Mouse (Mus musculus): ENCODE results near the gene Prrt1.

Gene Prrt1

GRCm38 (mm10) chr17:34627943-34628643, 1.2 kb upstream of the Prrt1 start, which contains the start of gene Ppt2:
TSS of gene Ppt2 (minus strand) at chr17:34628510.
- DNase-seq (ENCODE audit: extremely low spot score, low spot score): no peak

DNA sequence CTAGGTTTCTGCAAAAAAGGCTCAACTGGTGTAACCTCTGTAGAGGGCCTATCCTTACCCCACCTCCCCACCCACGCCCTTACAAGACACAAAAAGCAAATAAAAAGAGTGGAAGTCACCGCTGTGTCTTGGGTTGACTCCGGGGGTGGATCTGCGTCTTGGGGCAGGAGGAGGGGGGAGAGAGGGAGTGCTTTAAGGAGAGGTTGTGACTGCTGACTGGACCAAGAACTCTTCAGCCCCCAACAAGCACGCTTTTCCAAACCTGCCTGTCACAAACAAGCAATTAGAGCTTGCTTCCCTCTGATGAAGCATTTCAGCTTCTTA, 727 bp upstream of the Prrt1 start:
- no peak for DNase-seq (ENCODE audit: extremely low spot score, low spot score)

DNA sequence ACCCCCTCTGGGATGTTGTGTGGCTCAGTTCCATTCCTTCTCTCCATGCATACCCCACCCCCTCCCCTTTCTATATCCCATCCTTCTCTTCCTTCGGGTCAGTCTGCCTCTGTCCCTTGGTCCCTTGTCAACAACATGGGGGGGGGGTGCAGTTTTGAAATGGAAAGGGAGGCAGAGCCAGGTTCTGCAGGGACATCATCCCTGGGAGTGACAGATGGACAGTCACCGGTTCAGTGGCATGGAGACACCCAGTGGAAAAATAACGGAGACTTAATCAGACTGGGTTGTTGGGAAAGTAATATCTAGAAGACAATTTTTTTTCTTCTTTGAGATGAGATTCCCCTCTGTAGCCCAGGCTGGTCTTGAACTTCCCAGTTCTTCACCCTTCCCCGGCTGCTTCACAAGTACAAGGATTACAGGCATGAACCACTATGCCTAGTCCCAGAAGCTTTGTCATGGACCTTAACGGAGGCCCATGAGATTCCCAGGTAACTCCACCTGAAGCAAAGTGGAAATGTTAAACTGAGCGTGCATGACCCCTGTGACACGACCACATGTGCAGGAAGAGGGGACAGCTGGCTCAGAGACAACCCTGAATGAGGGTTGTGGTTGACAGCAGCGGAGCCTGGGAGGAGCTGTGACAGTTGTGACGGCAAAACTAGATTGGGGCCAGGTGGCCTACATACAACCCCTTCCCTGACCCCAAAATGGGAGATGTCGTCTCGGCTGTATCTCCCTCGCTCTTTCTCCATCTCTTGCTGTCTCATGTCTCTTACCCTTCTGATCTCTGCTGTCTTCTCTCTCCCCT, 667 bp downstream of the Prrt1 start:
- DNase-seq (ENCODE audit: extremely low spot score, low spot score): no peak

- DNase-seq (ENCODE audit: extremely low spot score, low spot score): no peak
These were observed 1.5 kb downstream of the Prrt1 start for GRCm38 (mm10) chr17:34630761-34631301.

GRCm38 (mm10) chr17:34631647-34632046, 2.3 kb downstream of the Prrt1 start:
- DNase-seq (ENCODE audit: extremely low spot score, low spot score): no peak

GRCm38 (mm10) chr17:34632261-34632691, 2.9 kb downstream of the Prrt1 start:
- peak; percentile 47 for DNase-seq (ENCODE audit: extremely low spot score, low spot score)

GRCm38 (mm10) chr17:34635671-34636070, 6.3 kb downstream of the Prrt1 start:
- no peak for DNase-seq (ENCODE audit: extremely low spot score, low spot score)

GRCm38 (mm10) chr17:34637459-34637858, 8.1 kb downstream of the Prrt1 start:
- no peak for DNase-seq (ENCODE audit: extremely low spot score, low spot score)

- no peak for DNase-seq (ENCODE audit: extremely low spot score, low spot score)
These were observed 10.3 kb downstream of the Prrt1 start for GRCm38 (mm10) chr17:34639461-34640255.

DNA sequence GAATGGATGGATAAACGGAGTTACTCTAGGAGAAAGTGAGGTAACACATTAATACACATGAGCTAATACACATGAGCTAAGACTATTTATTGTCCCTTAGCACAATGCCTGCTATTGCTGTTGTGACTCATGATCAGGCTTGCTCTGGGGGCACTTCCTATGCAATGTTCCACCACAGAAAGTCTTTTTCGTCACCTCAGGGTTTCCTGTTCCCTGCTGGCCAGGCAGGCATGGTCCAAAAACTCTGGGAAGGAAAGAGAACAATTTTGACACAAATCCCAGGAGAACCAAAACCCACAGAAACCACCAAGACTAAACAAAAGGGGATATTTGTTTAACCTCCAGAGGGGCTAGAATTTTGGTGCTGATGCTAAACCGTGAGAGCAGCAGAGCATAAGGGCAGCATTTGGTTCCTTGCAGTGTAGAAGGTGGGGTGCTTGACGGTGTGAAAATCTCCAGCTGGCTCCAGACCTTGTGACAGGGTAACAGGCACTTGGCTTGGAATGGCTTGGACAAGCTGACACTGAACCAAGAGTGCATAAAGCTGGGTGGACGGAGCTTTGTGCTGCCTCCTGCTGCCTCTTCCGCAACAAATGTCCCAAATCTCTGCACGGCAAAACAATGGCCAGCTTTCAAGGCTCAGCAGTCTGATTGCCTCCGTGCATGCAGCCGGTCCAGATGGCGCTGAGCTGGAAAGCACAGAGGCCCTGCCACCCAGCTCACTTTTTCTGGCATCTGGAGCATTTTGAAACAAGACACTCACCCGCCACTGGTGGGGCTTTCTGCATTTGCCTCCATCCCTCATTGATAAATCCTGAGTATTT, 11.7 kb downstream of the Prrt1 start:
- DNase-seq (ENCODE audit: extremely low spot score, low spot score): peak; percentile 54

- DNase-seq (ENCODE audit: extremely low spot score, low spot score): no peak
These were observed 12.6 kb downstream of the Prrt1 start for GRCm38 (mm10) chr17:34641945-34642344.

DNA sequence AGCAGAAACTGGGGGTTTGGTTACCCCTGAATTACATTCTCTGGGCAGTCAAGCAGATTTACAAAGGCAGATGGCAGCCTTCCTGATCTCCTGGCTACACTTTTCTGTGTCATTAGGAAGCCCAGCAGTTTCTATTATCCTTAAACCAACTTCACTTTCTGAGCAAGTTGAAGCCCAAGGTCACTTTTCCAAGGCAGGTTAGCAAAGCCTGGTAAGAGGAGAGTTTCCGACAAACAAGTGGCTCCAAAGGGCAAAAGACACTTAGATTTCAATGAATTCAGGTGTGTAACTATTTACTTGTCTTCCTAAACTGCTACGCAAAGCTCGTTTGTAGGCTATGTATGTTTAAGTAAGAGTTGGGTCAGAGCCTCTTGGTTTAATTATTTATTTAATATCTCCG, 14.0 kb downstream of the Prrt1 start:
- no peak for DNase-seq (ENCODE audit: extremely low spot score, low spot score)

DNA sequence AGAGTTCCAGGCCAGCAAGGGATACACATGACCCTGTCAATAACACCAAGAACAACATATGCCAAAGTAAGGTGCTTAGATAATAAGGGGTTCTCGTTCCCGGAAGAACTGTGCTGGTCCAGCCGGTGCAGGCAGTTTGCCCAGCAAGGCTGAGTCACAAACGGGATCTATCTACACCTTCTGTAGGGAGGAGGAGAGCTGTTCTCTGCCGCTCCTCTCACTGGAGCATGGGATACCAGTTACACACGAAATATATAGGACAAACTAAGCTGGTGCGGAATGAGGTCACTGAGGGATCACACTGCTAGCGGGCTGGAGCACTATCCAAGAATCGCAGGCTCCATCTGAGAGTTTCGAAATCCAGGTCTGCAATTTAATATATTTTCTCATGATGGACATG, 14.6 kb downstream of the Prrt1 start:
- no peak for DNase-seq (ENCODE audit: extremely low spot score, low spot score)

DNA sequence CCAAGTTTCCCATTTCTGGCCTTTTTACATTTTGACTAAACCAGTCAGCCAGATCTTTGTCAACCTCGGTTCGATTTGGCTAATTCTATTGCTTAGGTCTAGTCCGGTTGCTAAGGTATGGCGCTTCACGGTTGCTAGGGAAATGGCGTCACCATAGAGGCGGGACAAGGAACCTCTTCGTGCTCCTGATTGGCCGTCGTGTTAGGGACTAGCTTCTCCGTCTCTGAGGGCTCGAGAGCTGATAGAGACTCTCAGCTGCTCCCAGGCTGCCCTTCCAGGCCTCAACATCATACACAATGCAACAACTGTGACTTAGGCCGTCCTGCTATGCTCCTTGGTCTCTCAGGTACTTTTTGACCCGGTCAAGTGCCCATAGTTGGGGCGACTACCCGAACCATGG, 15.3 kb downstream of the Prrt1 start, which contains the start of gene Fkbpl:
Fkbpl (plus strand) TSS at position 157 of the 400 bp plus-strand sequence.
- DNase-seq (ENCODE audit: extremely low spot score, low spot score): peak; percentile 92

- DNase-seq (ENCODE audit: extremely low spot score, low spot score): no peak
These were observed 16.0 kb downstream of the Prrt1 start for GRCm38 (mm10) chr17:34645256-34645829.

- no peak for DNase-seq (ENCODE audit: extremely low spot score, low spot score)
These were observed 16.6 kb downstream of the Prrt1 start for GRCm38 (mm10) chr17:34645831-34646511.

DNA sequence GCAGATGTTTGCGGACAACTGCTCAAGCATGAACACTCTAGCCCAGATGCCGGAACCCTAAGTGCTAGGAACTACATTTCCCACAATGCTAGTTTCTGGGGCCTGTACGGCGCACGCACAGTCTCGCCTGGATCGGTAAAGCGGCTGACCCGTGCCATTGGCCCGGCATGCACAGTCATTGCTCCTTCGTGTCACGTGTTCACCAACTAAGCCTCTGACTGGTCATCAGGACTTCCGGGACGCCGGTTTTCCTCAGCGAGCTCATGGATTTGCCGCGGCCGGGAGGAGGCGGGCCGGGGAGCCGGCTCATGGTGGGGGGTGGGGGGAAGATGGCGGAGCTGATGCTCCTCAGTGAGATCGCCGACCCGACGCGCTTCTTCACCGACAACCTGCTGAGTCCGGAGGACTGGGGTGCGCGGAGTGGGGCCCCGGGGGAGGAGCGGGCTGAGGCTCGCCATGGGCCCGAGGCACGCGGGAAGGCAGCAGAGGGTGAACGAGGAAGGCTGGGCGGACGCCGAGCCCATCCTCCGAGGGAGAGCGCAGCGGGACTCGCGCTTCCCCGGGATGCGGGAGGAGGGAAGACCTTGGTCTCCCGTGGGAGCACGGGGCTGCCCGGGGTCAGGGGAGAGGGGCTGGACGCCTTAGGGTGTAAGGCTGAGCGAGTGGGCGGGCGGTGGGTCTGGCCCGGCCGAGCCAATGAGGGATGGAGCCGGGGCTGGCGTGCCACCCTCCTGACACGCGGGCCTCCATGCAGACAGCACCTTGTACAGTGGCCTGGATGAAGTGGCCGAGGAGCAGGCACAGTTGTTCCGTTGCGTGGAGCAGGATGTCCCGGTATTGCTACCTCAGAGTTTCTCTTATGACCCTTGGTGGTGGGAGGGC, 17.8 kb downstream of the Prrt1 start, which contains the start of gene Atf6b:
Atf6b (plus strand) TSS at position 241 of the 882 bp plus-strand sequence.
- peak; percentile 88 for DNase-seq (ENCODE audit: extremely low spot score, low spot score)

- DNase-seq (ENCODE audit: extremely low spot score, low spot score): no peak
These were observed 19.0 kb downstream of the Prrt1 start for GRCm38 (mm10) chr17:34648141-34648890.
